Mouse (Mus musculus): ENCODE measurements around the gene Nav2.

GRCm38 (mm10) chr7:49162079-49162478 is 253.6 kb downstream of the Nav2 start:
- no peak for TF ChIP-seq CTCF (IDR thresholded peaks at IDR 0.05; ENCODE audit: low read depth)
- TF ChIP-seq EP300 (optimal IDR thresholded peaks at IDR 0.05): no peak
